Mouse (Mus musculus) hindbrain, embryonic 11.5 days (tissue): ENCODE measurements at regions not wholly inside any gene's neighbourhood (a gene's known extent, or its start where the extent isn't known, plus 50 kb on each side); places are given as distances from the start of the nearest gene placed in this dataset.

Experiments used
- ATAC-seq: fragments of 200-750 bp; cut with Nextera tagmentation; 2 replicates; pipeline ENCODE4 v1.8.0; 2017; ENCODE audit warnings: mild to moderate bottlenecking, moderate TSS enrichment, moderate library complexity; ENCODE audit not compliant: low FRiP score
- DNase-seq: peaks from one replicate; pipeline ENCODE4 v3.0.0-alpha.2; 2015; ENCODE audit warnings: low spot score
- H3K27ac ChIP-seq: fragments of 300-500 bp; sonication (generic); 2 replicates; pipeline ENCODE4 v1.5.1; 2014; ENCODE audit warnings: mild to moderate bottlenecking, low read depth, low read length
- H3K27me3 ChIP-seq: fragments of 300-500 bp; sonication (generic); 2 replicates; pipeline ENCODE4 v1.6.1; 2014; ENCODE audit warnings: mild to moderate bottlenecking, low read length, moderate library complexity, mixed read lengths; ENCODE audit not compliant: control insufficient read depth, insufficient read depth
- H3K36me3 ChIP-seq: fragments of 300-500 bp; sonication (generic); 2 replicates; pipeline ENCODE4 v1.6.1; 2014; ENCODE audit warnings: mild to moderate bottlenecking, low read length, moderate library complexity, mixed read lengths; ENCODE audit not compliant: control insufficient read depth, insufficient read depth
- H3K4me1 ChIP-seq: fragments of 300-500 bp; sonication (generic); replicated peaks from 2 replicates; pipeline ENCODE4 v1.6.1; 2014; ENCODE audit warnings: low read length, mixed read lengths; ENCODE audit not compliant: control insufficient read depth, insufficient read depth
- H3K4me2 ChIP-seq: fragments of 300-500 bp; sonication (generic); replicated peaks from 2 replicates; pipeline ENCODE4 v1.6.1; 2014; ENCODE audit warnings: mild to moderate bottlenecking, low read depth, low read length
- H3K4me3 ChIP-seq: fragments of 300-500 bp; sonication (generic); 2 replicates; pipeline ENCODE4 v1.5.1; 2014; ENCODE audit warnings: low read depth, low read length
- H3K9ac ChIP-seq: fragments of 300-500 bp; sonication (generic); 2 replicates; pipeline ENCODE4 v1.6.1; 2014; ENCODE audit warnings: low read depth, low read length
- H3K9me3 ChIP-seq: fragments of 300-500 bp; sonication (generic); 2 replicates; pipeline ENCODE4 v1.6.1; 2016; ENCODE audit warnings: low read length; ENCODE audit not compliant: control insufficient read depth
- WGBS: fragments of 180-500 bp; shearing (Covaris S2); extraction: QIAGEN DNeasy Blood & Tissue Kit; methylation state at CpG from one replicate; pipeline ENCODE4 v1.1.7; 2014; 5-methylcytosine and 5-hydroxymethylcytosine counted together

DNA sequence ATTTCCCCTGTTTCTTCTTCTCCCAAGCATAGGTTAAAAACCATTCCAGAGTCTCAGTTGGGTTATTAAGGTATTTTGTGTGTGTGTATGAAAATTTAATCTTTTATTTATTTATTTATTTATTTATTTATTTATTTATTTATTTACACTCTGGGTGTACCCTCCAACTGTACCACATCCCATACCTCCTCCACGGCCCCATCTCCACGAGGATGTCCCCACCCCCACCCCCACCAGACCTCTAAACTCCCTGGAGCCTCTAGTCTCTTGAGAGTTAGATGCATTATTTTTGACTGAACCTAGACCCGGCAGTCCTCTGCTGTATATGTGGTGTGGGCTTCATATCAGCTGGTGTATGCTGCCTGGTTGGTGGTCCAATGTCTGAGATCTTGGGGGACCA is 214.9 kb upstream of the Itga1 start:
- H3K4me3 ChIP-seq = no peak overlapping the region
- DNase-seq (no peak), ATAC-seq (no peak)
- no peaks in the 10 kb centered on the region for H3K9me3 ChIP-seq
- H3K4me2 ChIP-seq = no peak overlapping the region
- no peak overlapping the region for H3K9ac ChIP-seq
- H3K4me1 ChIP-seq = no peaks in the 10 kb centered on the region
- WGBS = 83% methylated on average over 3 of the region's 3 CpGs
- no peaks in the 10 kb centered on the region for H3K27me3 ChIP-seq
- H3K27ac ChIP-seq = no peak overlapping the region
- no peaks in the 10 kb centered on the region for H3K36me3 ChIP-seq

- H3K4me2 ChIP-seq = no peak overlapping the region
- WGBS = 77% methylated on average over 3 of the region's 3 CpGs
- no peaks in the 10 kb centered on the region for H3K4me1 ChIP-seq
- H3K27me3 ChIP-seq = no peaks in the 10 kb centered on the region
- H3K36me3 ChIP-seq = no peaks in the 10 kb centered on the region
- ATAC-seq (no peak), DNase-seq (no peak)
- H3K9me3 ChIP-seq = no peaks in the 10 kb centered on the region
- no peak overlapping the region for H3K4me3 ChIP-seq
- no peak overlapping the region for H3K27ac ChIP-seq
- no peak overlapping the region for H3K9ac ChIP-seq
Measured at GRCm38 (mm10) chr13:115308586-115308985, 206.8 kb upstream of the Itga1 start.

GRCm38 (mm10) chr13:115287371-115287770 is 185.6 kb upstream of the Itga1 start:
- DNase-seq (peak; percentile 58), ATAC-seq (0 out of 2 replicates have a peak, but pooled peaks have one; percentile 45)
- H3K4me2 ChIP-seq = no peak overlapping the region
- H3K4me3 ChIP-seq = no peak overlapping the region
- no peak overlapping the region for H3K9ac ChIP-seq
- H3K27ac ChIP-seq = no peak overlapping the region
- no peaks in the 10 kb centered on the region for H3K36me3 ChIP-seq
- H3K27me3 ChIP-seq = no peaks in the 10 kb centered on the region
- WGBS = 52% methylated on average over 3 of the region's 3 CpGs
- H3K4me1 ChIP-seq = no peaks in the 10 kb centered on the region
- H3K9me3 ChIP-seq = no peaks in the 10 kb centered on the region

DNA sequence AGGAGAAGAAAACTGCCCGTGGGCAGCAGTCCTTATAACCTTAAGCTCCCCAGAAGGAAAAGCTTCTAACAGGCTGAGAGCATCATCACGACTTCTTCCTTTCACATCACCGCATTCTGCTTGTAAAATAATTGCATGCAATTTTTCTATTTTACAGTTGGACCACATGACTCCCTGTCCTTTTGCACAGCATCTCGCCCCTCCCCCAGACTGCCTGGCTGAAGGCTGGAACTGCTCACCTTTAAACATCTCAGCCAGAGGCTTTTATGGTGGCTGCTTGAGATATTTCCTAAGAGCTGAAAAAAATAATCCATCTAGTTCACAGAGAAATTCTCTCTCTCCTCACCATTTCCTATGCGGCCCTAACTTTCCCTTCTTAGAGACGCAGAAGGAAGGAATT is 164.4 kb upstream of the Itga1 start:
- Histone ChIP-seq H3K27ac (no peak overlapping the region), H3K36me3 (no peaks in the 10 kb centered on the region), H3K27me3 (no peaks in the 10 kb centered on the region), H3K4me1 (no peaks in the 10 kb centered on the region), H3K4me3 (no peak overlapping the region), H3K9me3 (no peaks in the 10 kb centered on the region), H3K4me2 (no peak overlapping the region), H3K9ac (no peak overlapping the region)
- WGBS = 80% methylated on average over 6 of the region's 6 CpGs
- DNase-seq (no peak), ATAC-seq (no peak; the same call in 1 of the 2 replicates)

DNA sequence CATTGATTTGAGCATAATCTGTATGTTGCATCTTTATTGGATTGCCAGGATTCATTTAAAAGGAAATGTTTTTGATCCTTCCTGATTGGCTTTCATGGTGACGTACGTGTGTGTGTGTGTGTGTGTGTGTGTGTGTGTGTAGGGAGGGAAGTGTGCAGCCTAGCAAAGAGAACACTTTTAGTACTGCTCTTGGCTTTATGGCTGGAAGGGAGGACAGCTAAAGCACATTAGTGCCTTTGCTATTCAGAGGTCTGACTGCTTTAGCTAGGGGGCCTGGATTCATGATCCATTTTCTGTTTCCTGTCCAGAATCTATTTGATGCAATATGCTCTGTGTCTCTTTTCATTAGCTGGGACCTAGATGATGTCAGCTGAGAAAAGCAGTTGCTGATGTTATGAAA is 155.6 kb upstream of the Itga1 start:
- no peak overlapping the region for H3K27ac ChIP-seq
- ATAC-seq = 0 out of 2 replicates have a peak, but pooled peaks have one; percentile 36

GRCm38 (mm10) chr13:115252541-115252940 is 150.8 kb upstream of the Itga1 start:
- DNase-seq (peak; percentile 17), ATAC-seq (no peak)
- Histone ChIP-seq H3K36me3 (no peaks in the 10 kb centered on the region), H3K4me3 (no peak overlapping the region), H3K4me1 (no peaks in the 10 kb centered on the region), H3K9me3 (no peaks in the 10 kb centered on the region), H3K4me2 (no peak overlapping the region), H3K27ac (no peak overlapping the region), H3K27me3 (no peaks in the 10 kb centered on the region), H3K9ac (no peak overlapping the region)
- WGBS = 59% methylated on average over 3 of the region's 3 CpGs

More for the DNA sequence above, 155.6 kb upstream of the Itga1 start:
- Histone ChIP-seq H3K9me3 (no peaks in the 10 kb centered on the region), H3K4me1 (no peaks in the 10 kb centered on the region), H3K36me3 (no peaks in the 10 kb centered on the region), H3K4me3 (no peak overlapping the region), H3K4me2 (no peak overlapping the region), H3K9ac (no peak overlapping the region), H3K27me3 (no peaks in the 10 kb centered on the region)
- no peak for DNase-seq
- WGBS = 78% methylated on average over 2 of the region's 2 CpGs

DNA sequence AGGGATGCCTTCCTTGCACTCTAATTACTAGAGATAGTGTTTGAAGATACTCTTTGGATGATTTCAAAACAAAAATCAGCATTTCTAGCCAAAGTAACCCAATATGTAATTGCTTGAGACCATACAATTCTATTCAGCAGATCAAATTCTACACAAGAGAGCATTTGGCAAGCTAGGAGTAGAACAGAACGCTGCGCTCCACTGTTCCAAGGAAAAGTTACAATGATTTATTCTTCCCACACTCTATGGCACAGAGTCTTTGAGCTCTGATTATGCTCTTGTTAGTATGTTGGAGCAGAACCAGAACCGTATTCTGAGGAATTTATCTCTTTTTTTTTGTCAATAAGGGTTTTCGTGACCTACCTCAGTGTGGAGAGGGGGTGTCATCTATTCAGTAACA is 130.2 kb upstream of the Itga1 start:
- ATAC-seq = no peak
- Histone ChIP-seq H3K4me3 (no peak overlapping the region), H3K9me3 (no peaks in the 10 kb centered on the region), H3K27me3 (no peaks in the 10 kb centered on the region), H3K4me1 (no peaks in the 10 kb centered on the region), H3K27ac (no peak overlapping the region), H3K36me3 (no peaks in the 10 kb centered on the region), H3K4me2 (no peak overlapping the region), H3K9ac (no peak overlapping the region)
- DNase-seq = no peak
- WGBS = 91% methylated on average over 4 of the region's 4 CpGs

DNA sequence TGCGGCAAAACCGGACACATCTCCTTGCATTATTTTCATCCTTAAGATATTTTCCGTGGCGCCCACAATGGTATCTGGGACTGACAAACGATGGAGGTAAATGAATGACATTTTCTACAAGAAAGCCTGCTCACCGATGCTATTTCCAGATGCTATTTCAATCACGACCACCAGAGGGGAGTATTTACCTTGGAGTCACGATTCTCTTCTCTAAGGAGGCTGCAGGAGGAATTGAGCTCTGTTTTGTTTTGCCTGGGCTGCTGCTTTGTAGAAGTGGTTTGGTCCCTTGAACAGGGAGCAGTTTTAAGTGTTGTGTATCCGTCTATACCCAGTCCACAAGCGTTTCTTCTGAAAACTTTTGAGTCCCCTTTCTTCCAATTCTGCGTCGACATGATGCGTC is 128.7 kb upstream of the Itga1 start:
- Histone ChIP-seq H3K4me3 (no peak overlapping the region), H3K27me3 (no peaks in the 10 kb centered on the region), H3K4me2 (no peak overlapping the region), H3K4me1 (no peaks in the 10 kb centered on the region), H3K9ac (no peak overlapping the region), H3K9me3 (no peaks in the 10 kb centered on the region), H3K27ac (no peak overlapping the region), H3K36me3 (no peaks in the 10 kb centered on the region)
- ATAC-seq = peak; percentile 65
- WGBS = 32% methylated on average over 13 of the region's 13 CpGs
- DNase-seq = peak; percentile 84

DNA sequence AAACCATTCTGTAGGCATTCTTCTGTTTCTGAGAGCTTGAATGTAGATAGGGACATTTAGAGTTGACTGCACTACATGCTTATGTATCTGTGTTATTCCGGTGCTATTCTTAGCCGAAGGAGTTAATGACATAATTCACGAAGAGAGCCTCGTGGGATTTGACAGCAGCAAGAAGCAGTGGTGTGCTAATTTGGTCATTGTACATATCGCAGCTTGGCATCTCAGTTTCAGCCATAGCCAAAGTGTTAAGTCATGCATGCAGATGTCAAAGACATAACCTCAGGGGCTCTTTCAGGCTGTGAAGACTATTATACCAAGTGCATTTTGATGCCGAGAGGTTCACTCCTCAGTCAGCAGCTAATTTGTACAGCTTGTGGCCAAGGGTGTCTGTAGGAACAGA is 125.1 kb upstream of the Itga1 start:
- no peak overlapping the region for H3K9ac ChIP-seq
- 40% methylated on average over 6 of the region's 6 CpGs for WGBS
- H3K36me3 ChIP-seq = no peaks in the 10 kb centered on the region
- peak; percentile 67 for ATAC-seq
- no peaks in the 10 kb centered on the region for H3K4me1 ChIP-seq
- DNase-seq = no peak
- H3K9me3 ChIP-seq = no peaks in the 10 kb centered on the region
- no peak overlapping the region for H3K4me2 ChIP-seq
- no peak overlapping the region for H3K27ac ChIP-seq
- no peak overlapping the region for H3K4me3 ChIP-seq
- no peaks in the 10 kb centered on the region for H3K27me3 ChIP-seq
